Mouse (Mus musculus) lung, adult 2 months (tissue): ENCODE results near the gene Nav2.

Source experiments
- CTCF ChIP-seq: fragments of 200-500 bp; IDR thresholded peaks from 2 replicates; pipeline ENCODE4 v1.5.1; 2011; ENCODE audit warnings: mild to moderate bottlenecking, low read length, control low read depth; ENCODE audit not compliant: insufficient read depth
- POLR2A ChIP-seq: fragments of 200-500 bp; IDR thresholded peaks from 2 replicates; pipeline ENCODE4 v1.6.1; 2011; ENCODE audit warnings: low read depth, mild to moderate bottlenecking, control low read depth, low read length, borderline replicate concordance; ENCODE audit errors: extremely low read depth

- TF ChIP-seq POLR2A (no peak), CTCF (no peak)
Observed at GRCm38 (mm10) chr7:49497426-49497892, 588.9 kb downstream of the Nav2 start.
